Mouse (Mus musculus): Measurements from ENCODE around the gene Rassf2. TPM values are rescaled to one million over a fixed set of nuclear protein-coding genes. Genes with fewer than 3 reads are reported as not detected.

The Rassf2 gene
- polyA plus RNA-seq, 1 experiment from 2014 or later: 9.9 TPM

DNA sequence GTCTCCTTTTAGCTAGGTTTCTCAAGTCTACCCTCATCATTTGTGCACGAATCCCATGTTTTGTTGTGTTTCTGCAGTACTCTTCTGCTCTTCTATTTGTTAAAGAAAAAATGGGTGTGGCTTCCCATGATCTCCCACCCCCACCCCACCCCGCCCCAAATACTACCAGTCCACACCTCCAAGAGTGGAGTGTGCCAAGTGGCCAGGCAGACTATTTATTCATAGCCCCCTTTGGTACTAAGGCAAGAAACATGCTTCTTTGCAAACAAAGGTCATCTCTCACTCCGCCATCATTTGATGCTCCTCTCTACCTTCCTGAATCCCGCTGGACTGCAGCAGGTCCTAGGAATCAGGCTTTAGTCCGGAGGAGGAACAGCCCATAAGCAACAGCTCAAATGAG is 2.0 kb downstream of the Rassf2 start:
- peak overlapping the region; percentile 96; the same call in 1 of the 2 replicates for H3K4me2 ChIP-seq (replicated peaks; ENCODE audit: low read depth, low read length)
- 41% methylated on average over 5 of the region's 5 CpGs for WGBS
- H3K9me3 ChIP-seq (ENCODE audit: control insufficient read depth, low read length): no peaks in the 10 kb centered on the region
- H3K4me3 ChIP-seq (ENCODE audit: low read length): peak overlapping the region; percentile 62; the same call in 1 of the 2 replicates
- no peak overlapping the region for H3K27ac ChIP-seq (ENCODE audit: low read depth, low read length)
- H3K27me3 ChIP-seq (ENCODE audit: control insufficient read depth, insufficient read depth, low read length): peaks cover 28% of the 10 kb centered on the region
- H3K9ac ChIP-seq (ENCODE audit: low read depth, low read length): peak overlapping the region; percentile 66; the same call in 1 of the 2 replicates
- no peaks in the 10 kb centered on the region for H3K36me3 ChIP-seq (ENCODE audit: control insufficient read depth, insufficient read depth, low read length)
- ATAC-seq (ENCODE audit: low FRiP score, low TSS enrichment): no peak
- peaks cover 4% of the 10 kb centered on the region; the same call in 1 of the 2 replicates for H3K4me1 ChIP-seq (ENCODE audit: control insufficient read depth, insufficient read depth, low read length)

DNA sequence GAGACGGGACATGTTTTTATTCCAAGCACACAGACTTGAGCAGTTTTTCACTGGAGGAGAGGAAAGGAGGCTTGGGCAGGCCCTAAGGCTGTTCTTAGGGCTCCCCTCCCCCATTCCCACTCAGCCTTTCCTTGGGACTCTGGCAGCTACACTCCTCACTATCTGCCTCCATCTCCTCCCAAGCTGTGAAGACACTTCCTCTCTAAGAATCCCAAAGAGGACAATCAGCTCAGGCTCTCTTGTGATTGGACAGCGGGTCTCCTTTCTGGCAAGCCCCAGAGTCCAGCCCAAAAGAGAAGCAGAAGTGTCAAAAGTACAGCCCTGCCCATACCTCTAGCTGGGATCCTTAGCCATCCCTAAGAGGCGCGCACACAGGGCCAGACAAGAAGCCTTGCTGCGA is 2.7 kb downstream of the Rassf2 start:
- H3K4me3 ChIP-seq (ENCODE audit: low read length): no peak overlapping the region
- 57% methylated on average over 5 of the region's 5 CpGs for WGBS
- no peaks in the 10 kb centered on the region for H3K9me3 ChIP-seq (ENCODE audit: control insufficient read depth, low read length)
- no peaks in the 10 kb centered on the region for H3K36me3 ChIP-seq (ENCODE audit: control insufficient read depth, insufficient read depth, low read length)
- H3K9ac ChIP-seq (ENCODE audit: low read depth, low read length): no peak overlapping the region
- no peak overlapping the region for H3K27ac ChIP-seq (ENCODE audit: low read depth, low read length)
- H3K4me1 ChIP-seq (ENCODE audit: control insufficient read depth, insufficient read depth, low read length): peaks cover 4% of the 10 kb centered on the region; the same call in 1 of the 2 replicates
- ATAC-seq (ENCODE audit: low FRiP score, low TSS enrichment): no peak
- H3K4me2 ChIP-seq (replicated peaks; ENCODE audit: low read depth, low read length): no peak overlapping the region
- H3K27me3 ChIP-seq (ENCODE audit: control insufficient read depth, insufficient read depth, low read length): peaks cover 28% of the 10 kb centered on the region

DNA sequence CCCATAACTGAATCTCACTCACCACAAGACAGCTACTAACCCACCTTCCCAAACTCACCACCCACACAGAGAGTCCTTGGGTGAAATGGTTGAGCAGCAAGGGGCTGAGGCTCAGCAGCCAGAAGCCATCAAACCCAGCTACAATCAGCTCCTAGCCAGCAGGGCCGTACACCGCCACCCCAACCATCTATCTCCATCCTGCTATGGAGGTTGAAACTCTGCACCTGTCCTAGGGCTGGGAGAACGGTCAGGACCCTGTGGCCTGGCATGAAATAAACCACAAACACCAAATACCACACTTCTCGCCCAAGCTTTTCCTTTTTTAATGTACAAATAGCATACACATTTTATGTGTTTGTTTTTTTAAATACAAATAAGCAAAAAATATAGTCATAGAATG is 6.0 kb downstream of the Rassf2 start:
- peaks cover 18% of the 10 kb centered on the region for H3K27me3 ChIP-seq (ENCODE audit: control insufficient read depth, insufficient read depth, low read length)
- H3K9me3 ChIP-seq (ENCODE audit: control insufficient read depth, low read length): no peaks in the 10 kb centered on the region
- H3K4me2 ChIP-seq (replicated peaks; ENCODE audit: low read depth, low read length): no peak overlapping the region
- H3K9ac ChIP-seq (ENCODE audit: low read depth, low read length): no peak overlapping the region
- no peaks in the 10 kb centered on the region for H3K36me3 ChIP-seq (ENCODE audit: control insufficient read depth, insufficient read depth, low read length)
- H3K27ac ChIP-seq (ENCODE audit: low read depth, low read length): no peak overlapping the region
- 78% methylated on average over 4 of the region's 4 CpGs for WGBS
- peaks cover 8% of the 10 kb centered on the region; the same call in 1 of the 2 replicates for H3K4me1 ChIP-seq (ENCODE audit: control insufficient read depth, insufficient read depth, low read length)
- no peak for ATAC-seq (ENCODE audit: low FRiP score, low TSS enrichment)
- no peak overlapping the region for H3K4me3 ChIP-seq (ENCODE audit: low read length)

DNA sequence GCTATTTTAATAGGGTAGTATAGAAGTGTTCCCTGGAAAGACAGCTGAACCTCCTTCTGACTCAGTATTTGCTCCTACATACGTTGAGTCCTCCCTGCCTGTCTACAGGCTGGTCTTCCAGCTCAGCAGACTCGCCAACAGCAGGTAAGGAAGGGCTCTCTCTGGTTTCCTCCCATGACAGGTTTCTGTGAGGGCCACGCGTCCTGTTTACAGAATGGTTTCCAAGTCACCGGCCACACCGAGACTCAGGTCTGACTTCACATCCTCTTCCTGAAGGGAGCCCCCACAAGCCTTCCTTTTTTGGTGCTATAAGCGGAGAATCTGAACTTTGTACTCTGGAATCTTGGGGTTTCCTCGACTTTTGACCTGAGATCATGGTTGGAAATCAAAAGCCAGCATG is 7.4 kb downstream of the Rassf2 start:
- Histone ChIP-seq H3K36me3 (ENCODE audit: control insufficient read depth, insufficient read depth, low read length) (no peaks in the 10 kb centered on the region), H3K4me1 (ENCODE audit: control insufficient read depth, insufficient read depth, low read length) (0 out of 2 replicates have a peak, but pooled peaks cover 4% of the 10 kb centered on the region), H3K27ac (ENCODE audit: low read depth, low read length) (no peak overlapping the region), H3K4me2 (replicated peaks; ENCODE audit: low read depth, low read length) (no peak overlapping the region), H3K9ac (ENCODE audit: low read depth, low read length) (no peak overlapping the region), H3K27me3 (ENCODE audit: control insufficient read depth, insufficient read depth, low read length) (peaks cover 5% of the 10 kb centered on the region; the same call in 1 of the 2 replicates), H3K4me3 (ENCODE audit: low read length) (no peak overlapping the region), H3K9me3 (ENCODE audit: control insufficient read depth, low read length) (no peaks in the 10 kb centered on the region)
- WGBS: 82% methylated on average over 8 of the region's 8 CpGs
- ATAC-seq (ENCODE audit: low FRiP score, low TSS enrichment): no peak

DNA sequence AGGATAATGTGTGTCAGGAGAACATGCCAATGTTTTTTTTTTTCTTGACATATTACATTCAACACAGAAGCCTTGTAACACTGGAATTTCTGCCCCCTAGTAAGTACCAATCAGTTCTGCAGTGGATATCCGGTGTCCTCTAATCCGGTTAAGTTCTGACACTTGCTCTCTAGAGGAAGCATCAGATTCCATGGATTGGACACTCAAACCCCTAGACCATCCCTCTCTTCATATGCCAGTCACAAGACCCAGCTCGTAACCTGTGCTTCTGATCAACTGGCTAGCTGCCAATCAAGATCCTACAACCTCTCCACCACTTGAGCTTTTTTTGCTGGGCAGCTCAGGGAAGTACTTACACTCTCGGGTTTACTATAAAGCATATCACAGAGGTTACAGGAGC is 8.4 kb downstream of the Rassf2 start:
- no peak overlapping the region for H3K9ac ChIP-seq (ENCODE audit: low read depth, low read length)
- no peaks in the 10 kb centered on the region for H3K27me3 ChIP-seq (ENCODE audit: control insufficient read depth, insufficient read depth, low read length)
- no peaks in the 10 kb centered on the region for H3K36me3 ChIP-seq (ENCODE audit: control insufficient read depth, insufficient read depth, low read length)
- WGBS: 76% methylated on average over 4 of the region's 4 CpGs
- H3K4me3 ChIP-seq (ENCODE audit: low read length): no peak overlapping the region
- 0 out of 2 replicates have a peak, but pooled peaks cover 4% of the 10 kb centered on the region for H3K4me1 ChIP-seq (ENCODE audit: control insufficient read depth, insufficient read depth, low read length)
- no peak for ATAC-seq (ENCODE audit: low FRiP score, low TSS enrichment)
- H3K4me2 ChIP-seq (replicated peaks; ENCODE audit: low read depth, low read length): no peak overlapping the region
- H3K9me3 ChIP-seq (ENCODE audit: control insufficient read depth, low read length): no peaks in the 10 kb centered on the region
- no peak overlapping the region for H3K27ac ChIP-seq (ENCODE audit: low read depth, low read length)

DNA sequence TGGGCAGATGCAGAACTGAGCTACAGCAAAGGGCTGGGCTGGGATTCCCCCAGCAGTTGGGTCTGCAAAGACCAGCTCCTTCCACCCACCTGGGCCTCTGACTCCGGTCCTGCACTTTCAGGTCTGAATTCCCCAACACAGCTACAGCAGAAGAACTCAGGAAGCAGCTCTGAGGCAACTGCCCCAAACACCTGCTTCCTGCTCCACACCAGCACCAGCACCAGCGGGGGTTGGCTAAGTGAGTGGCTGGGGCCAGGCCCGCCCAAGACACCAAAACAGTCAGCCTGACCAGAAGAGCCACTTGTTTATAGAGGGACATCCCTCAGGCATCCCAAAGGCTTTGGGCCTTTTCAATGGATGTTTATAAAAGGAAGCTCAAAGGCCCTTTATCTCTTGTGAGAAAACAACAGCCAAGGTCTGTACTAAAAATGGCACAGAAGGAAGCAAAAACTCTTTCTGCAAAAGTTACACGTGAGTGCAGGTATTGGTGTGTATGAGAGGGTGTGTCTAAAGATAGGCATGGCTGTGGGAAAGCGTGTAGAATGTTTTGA is 9.0 kb downstream of the Rassf2 start:
- Histone ChIP-seq H3K4me3 (ENCODE audit: low read length) (no peak overlapping the region), H3K9ac (ENCODE audit: low read depth, low read length) (no peak overlapping the region), H3K27ac (ENCODE audit: low read depth, low read length) (peak overlapping the region; percentile 24; the same call in 1 of the 2 replicates), H3K4me1 (ENCODE audit: control insufficient read depth, insufficient read depth, low read length) (0 out of 2 replicates have a peak, but pooled peaks cover 4% of the 10 kb centered on the region), H3K36me3 (ENCODE audit: control insufficient read depth, insufficient read depth, low read length) (no peaks in the 10 kb centered on the region), H3K4me2 (replicated peaks; ENCODE audit: low read depth, low read length) (no peak overlapping the region), H3K9me3 (ENCODE audit: control insufficient read depth, low read length) (no peaks in the 10 kb centered on the region), H3K27me3 (ENCODE audit: control insufficient read depth, insufficient read depth, low read length) (no peaks in the 10 kb centered on the region)
- 58% methylated on average over 5 of the region's 5 CpGs for WGBS
- ATAC-seq (ENCODE audit: low FRiP score, low TSS enrichment): 0 out of 2 replicates have a peak, but pooled peaks have one; percentile 19

DNA sequence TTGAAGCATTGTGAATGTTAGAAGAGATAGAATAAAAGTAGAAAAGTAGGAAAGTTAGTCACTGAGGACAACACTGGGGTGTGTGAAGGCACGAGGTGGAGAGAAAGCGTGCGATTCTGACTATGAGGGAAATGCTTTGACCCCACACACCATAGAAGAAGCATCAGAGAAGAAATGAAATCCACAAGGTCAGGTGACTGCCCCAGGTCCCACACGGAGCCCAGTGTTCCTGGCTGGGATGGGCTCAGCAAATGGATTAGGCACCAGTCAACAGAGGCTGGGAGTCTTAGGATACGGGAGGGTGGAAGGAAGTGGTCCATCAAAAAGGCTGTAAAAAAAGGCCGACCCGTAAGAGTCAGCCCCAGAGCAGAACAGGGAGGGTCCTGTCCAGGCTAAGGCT is 9.6 kb downstream of the Rassf2 start:
- Histone ChIP-seq H3K27ac (ENCODE audit: low read depth, low read length) (peak overlapping the region; percentile 24; the same call in 1 of the 2 replicates), H3K4me2 (replicated peaks; ENCODE audit: low read depth, low read length) (no peak overlapping the region)

DNA sequence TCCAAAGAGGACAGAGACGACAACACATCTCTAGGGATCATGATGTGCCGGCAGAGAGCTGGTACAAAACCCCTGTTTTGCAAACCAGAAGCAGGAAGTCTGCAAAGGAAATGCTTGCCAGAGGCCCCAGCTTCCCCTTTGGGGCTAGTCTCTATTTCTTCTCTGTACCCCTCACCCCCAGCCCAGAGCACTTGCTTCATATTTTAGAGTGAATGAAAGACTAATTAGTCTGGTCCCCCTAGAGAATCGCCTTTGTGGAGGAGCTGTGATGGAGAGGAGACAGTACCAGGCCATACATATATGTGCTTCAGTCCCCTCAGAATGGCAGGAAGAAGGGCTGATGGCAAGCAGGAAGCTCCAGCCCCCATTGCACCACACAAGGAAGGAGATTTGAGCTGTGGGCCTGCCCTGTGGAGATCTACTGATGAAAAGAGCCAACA is 10.7 kb downstream of the Rassf2 start:
- ATAC-seq (ENCODE audit: low FRiP score, low TSS enrichment): no peak
- Histone ChIP-seq H3K4me3 (ENCODE audit: low read length) (no peak overlapping the region), H3K4me1 (ENCODE audit: control insufficient read depth, insufficient read depth, low read length) (0 out of 2 replicates have a peak, but pooled peaks cover 4% of the 10 kb centered on the region), H3K27me3 (ENCODE audit: control insufficient read depth, insufficient read depth, low read length) (no peaks in the 10 kb centered on the region), H3K9ac (ENCODE audit: low read depth, low read length) (no peak overlapping the region), H3K36me3 (ENCODE audit: control insufficient read depth, insufficient read depth, low read length) (no peaks in the 10 kb centered on the region), H3K27ac (ENCODE audit: low read depth, low read length) (peak overlapping the region; percentile 55; the same call in 1 of the 2 replicates), H3K4me2 (replicated peaks; ENCODE audit: low read depth, low read length) (no peak overlapping the region), H3K9me3 (ENCODE audit: control insufficient read depth, low read length) (no peaks in the 10 kb centered on the region)
- WGBS: 71% methylated on average over 3 of the region's 3 CpGs

More for the DNA sequence above, 9.6 kb downstream of the Rassf2 start:
- WGBS: 49% methylated on average over 7 of the region's 7 CpGs
- 0 out of 2 replicates have a peak, but pooled peaks have one; percentile 18 for ATAC-seq (ENCODE audit: low FRiP score, low TSS enrichment)
- Histone ChIP-seq H3K9ac (ENCODE audit: low read depth, low read length) (no peak overlapping the region), H3K4me1 (ENCODE audit: control insufficient read depth, insufficient read depth, low read length) (0 out of 2 replicates have a peak, but pooled peaks cover 4% of the 10 kb centered on the region), H3K9me3 (ENCODE audit: control insufficient read depth, low read length) (no peaks in the 10 kb centered on the region), H3K36me3 (ENCODE audit: control insufficient read depth, insufficient read depth, low read length) (no peaks in the 10 kb centered on the region), H3K4me3 (ENCODE audit: low read length) (no peak overlapping the region), H3K27me3 (ENCODE audit: control insufficient read depth, insufficient read depth, low read length) (no peaks in the 10 kb centered on the region)

DNA sequence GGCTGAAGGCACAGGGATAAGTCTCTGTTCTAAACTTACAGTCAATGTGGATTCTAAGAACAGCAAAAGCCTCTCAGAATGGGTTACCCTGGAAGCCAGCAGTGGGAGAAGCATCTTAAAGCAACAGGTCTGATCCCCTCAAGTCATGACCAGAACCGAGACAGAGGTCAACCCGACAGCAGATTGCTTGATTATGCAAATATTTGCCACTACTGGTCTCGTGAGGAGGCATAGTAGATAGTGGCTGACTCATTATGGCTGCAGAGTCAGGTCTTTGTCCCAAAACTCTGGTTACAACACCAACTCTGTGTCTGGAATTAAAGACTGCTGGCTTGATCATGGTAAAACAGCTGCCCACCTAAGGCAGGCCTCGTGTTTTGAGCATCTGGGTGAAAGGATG is 11.9 kb downstream of the Rassf2 start:
- Histone ChIP-seq H3K27ac (ENCODE audit: low read depth, low read length) (no peak overlapping the region), H3K4me3 (ENCODE audit: low read length) (no peak overlapping the region), H3K27me3 (ENCODE audit: control insufficient read depth, insufficient read depth, low read length) (no peaks in the 10 kb centered on the region), H3K9me3 (ENCODE audit: control insufficient read depth, low read length) (no peaks in the 10 kb centered on the region), H3K4me2 (replicated peaks; ENCODE audit: low read depth, low read length) (no peak overlapping the region), H3K9ac (ENCODE audit: low read depth, low read length) (no peak overlapping the region), H3K36me3 (ENCODE audit: control insufficient read depth, insufficient read depth, low read length) (no peaks in the 10 kb centered on the region), H3K4me1 (ENCODE audit: control insufficient read depth, insufficient read depth, low read length) (0 out of 2 replicates have a peak, but pooled peaks cover 4% of the 10 kb centered on the region)
- 74% methylated on average over 4 of the region's 4 CpGs for WGBS
- no peak for ATAC-seq (ENCODE audit: low FRiP score, low TSS enrichment)
